Mouse (Mus musculus) kidney, adult 2 months (tissue): ENCODE measurements at regions not wholly inside any gene's neighbourhood (a gene's known extent, or its start where the extent isn't known, plus 50 kb on each side); places are given as distances from the start of the nearest gene placed in this dataset.
A peak's percentile ranks its signal among the peaks of the same experiment; 100 is the strongest.

Experiments used
- DNase-seq: peaks from one replicate; pipeline ENCODE4 v3.0.0; 2021
- H3K27ac ChIP-seq: fragments of 200-500 bp; 2 replicates; pipeline ENCODE4 v1.5.1; 2012; ENCODE audit warnings: low read depth, low read length, control low read depth, inconsistent platforms; ENCODE audit not compliant: insufficient read depth
- H3K27me3 ChIP-seq: fragments of 200-500 bp; replicated peaks from 2 replicates; pipeline ENCODE4 v1.6.1; 2012; ENCODE audit warnings: mild to moderate bottlenecking, moderate library complexity, low read length, inconsistent platforms; ENCODE audit not compliant: control insufficient read depth, insufficient read depth
- H3K36me3 ChIP-seq: fragments of 200-500 bp; 2 replicates; pipeline ENCODE4 v1.6.1; 2012; ENCODE audit warnings: mild to moderate bottlenecking, moderate library complexity, low read length, inconsistent platforms; ENCODE audit not compliant: control insufficient read depth, insufficient read depth
- H3K4me1 ChIP-seq: fragments of 200-500 bp; 2 replicates; pipeline ENCODE4 v1.6.1; 2011; ENCODE audit warnings: low read length; ENCODE audit not compliant: control insufficient read depth, insufficient read depth
- H3K4me3 ChIP-seq: fragments of 200-500 bp; 2 replicates; pipeline ENCODE4 v1.5.1; 2011; ENCODE audit warnings: mild to moderate bottlenecking, low read depth, low read length, control low read depth; ENCODE audit not compliant: insufficient read depth
- CTCF ChIP-seq: fragments of 200-500 bp; conservative IDR thresholded peaks from 2 replicates; pipeline ENCODE4 v1.5.1; 2011; ENCODE audit warnings: low read depth, mild to moderate bottlenecking, control low read depth, low read length, moderate library complexity, mixed read lengths; ENCODE audit not compliant: insufficient read depth, insufficient read length
- POLR2A ChIP-seq: fragments of 200-500 bp; IDR thresholded peaks from one replicate; pipeline ENCODE4 v1.6.1; 2011; ENCODE audit warnings: low read depth, low read length, control low read depth
- WGBS: fragments of 180-500 bp; shearing (Covaris S2); methylation state at CpG from one replicate; pipeline ENCODE4 v1.1.7; 2018; 5-methylcytosine and 5-hydroxymethylcytosine counted together

- H3K4me3 ChIP-seq, result no peak overlapping the region
- DNase-seq, result no peak
- no peak for TF ChIP-seq CTCF
- TF ChIP-seq POLR2A, result no peak
- WGBS, result 89% methylated on average over 8 of the region's 8 CpGs
- no peak overlapping the region for H3K27ac ChIP-seq
- no peaks in the 10 kb centered on the region for H3K4me1 ChIP-seq
- H3K27me3 ChIP-seq, result no peaks in the 10 kb centered on the region
- H3K36me3 ChIP-seq, result no peaks in the 10 kb centered on the region
Measured at GRCm38 (mm10) chr12:106864076-106864475, 624.4 kb upstream of the 3110018I06Rik start.

- no peaks in the 10 kb centered on the region for H3K36me3 ChIP-seq
- H3K27me3 ChIP-seq, result no peaks in the 10 kb centered on the region
- 63% methylated on average over 6 of the region's 6 CpGs for WGBS
- TF ChIP-seq CTCF (no peak), POLR2A (no peak)
- no peaks in the 10 kb centered on the region for H3K4me1 ChIP-seq
- H3K4me3 ChIP-seq, result no peak overlapping the region
- no peak for DNase-seq
- H3K27ac ChIP-seq, result no peak overlapping the region
Measured at GRCm38 (mm10) chr12:106868036-106868435, 620.4 kb upstream of the 3110018I06Rik start.

- Histone ChIP-seq H3K4me1 (no peaks in the 10 kb centered on the region), H3K36me3 (no peaks in the 10 kb centered on the region), H3K4me3 (no peak overlapping the region), H3K27ac (no peak overlapping the region), H3K27me3 (no peaks in the 10 kb centered on the region)
- no peak for DNase-seq
- WGBS, result 66% methylated on average over 11 of the region's 11 CpGs
- no peak for TF ChIP-seq CTCF
- TF ChIP-seq POLR2A, result no peak
Measured at GRCm38 (mm10) chr12:106871481-106871880, 617.0 kb upstream of the 3110018I06Rik start.

GRCm38 (mm10) chr12:106872966-106873730 is 615.3 kb upstream of the 3110018I06Rik start:
- no peaks in the 10 kb centered on the region for H3K4me1 ChIP-seq
- no peak for DNase-seq
- H3K4me3 ChIP-seq, result no peak overlapping the region
- H3K27ac ChIP-seq, result no peak overlapping the region
- H3K36me3 ChIP-seq, result no peaks in the 10 kb centered on the region
- WGBS, result 84% methylated on average over 11 of the region's 11 CpGs
- H3K27me3 ChIP-seq, result no peaks in the 10 kb centered on the region
- TF ChIP-seq POLR2A, result no peak
- TF ChIP-seq CTCF, result no peak

- TF ChIP-seq POLR2A (no peak), CTCF (no peak)
- no peaks in the 10 kb centered on the region for H3K4me1 ChIP-seq
- no peak overlapping the region for H3K27ac ChIP-seq
- DNase-seq, result no peak
- no peaks in the 10 kb centered on the region for H3K36me3 ChIP-seq
- 76% methylated on average over 6 of the region's 6 CpGs for WGBS
- H3K4me3 ChIP-seq, result no peak overlapping the region
- H3K27me3 ChIP-seq, result no peaks in the 10 kb centered on the region
Measured at GRCm38 (mm10) chr12:106890319-106890718, 598.1 kb upstream of the 3110018I06Rik start.

- Histone ChIP-seq H3K36me3 (no peaks in the 10 kb centered on the region), H3K27me3 (no peaks in the 10 kb centered on the region), H3K27ac (no peak overlapping the region), H3K4me3 (no peak overlapping the region), H3K4me1 (no peaks in the 10 kb centered on the region)
- 48% methylated on average over 1 of the region's 1 CpGs for WGBS
- no peak for TF ChIP-seq POLR2A
- TF ChIP-seq CTCF, result no peak
- DNase-seq, result no peak
Measured at GRCm38 (mm10) chr12:106894061-106894460, 594.4 kb upstream of the 3110018I06Rik start.

GRCm38 (mm10) chr12:106904202-106904601 is 584.2 kb upstream of the 3110018I06Rik start:
- Histone ChIP-seq H3K27me3 (no peaks in the 10 kb centered on the region), H3K27ac (no peak overlapping the region), H3K4me1 (no peaks in the 10 kb centered on the region), H3K4me3 (no peak overlapping the region), H3K36me3 (no peaks in the 10 kb centered on the region)
- 47% methylated on average over 5 of the region's 5 CpGs for WGBS
- peak; percentile 50 for DNase-seq
- TF ChIP-seq POLR2A (no peak), CTCF (no peak)
